Mouse (Mus musculus) midbrain, embryonic 13.5 days (tissue): ENCODE results near the gene Cipc. TPM values are rescaled to one million over a fixed set of nuclear protein-coding genes. Genes with fewer than 3 reads are reported as not detected.
A peak's percentile ranks its signal among the peaks of the same experiment; 100 is the strongest.

Experiments used
- ATAC-seq: fragments of 200-750 bp; cut with Nextera tagmentation; 2 replicates; pipeline ENCODE4 v1.8.0; 2017; ENCODE audit warnings: mild to moderate bottlenecking, moderate TSS enrichment, moderate library complexity
- H3K27ac ChIP-seq: fragments of 300-500 bp; sonication (generic); 2 replicates; pipeline ENCODE4 v1.5.1; 2015; ENCODE audit warnings: inconsistent platforms, mild to moderate bottlenecking, moderate library complexity
- H3K27me3 ChIP-seq: fragments of 300-500 bp; sonication (generic); 2 replicates; pipeline ENCODE4 v1.6.1; 2015; ENCODE audit warnings: mild to moderate bottlenecking, inconsistent platforms
- H3K36me3 ChIP-seq: fragments of 300-500 bp; sonication (generic); 2 replicates; pipeline ENCODE4 v1.6.1; 2015; ENCODE audit warnings: mild to moderate bottlenecking, inconsistent platforms
- H3K4me1 ChIP-seq: fragments of 300-500 bp; sonication (generic); replicated peaks from 2 replicates; pipeline ENCODE4 v1.6.1; 2015; ENCODE audit warnings: inconsistent platforms
- H3K4me2 ChIP-seq: fragments of 300-500 bp; sonication (generic); replicated peaks from 2 replicates; pipeline ENCODE4 v1.6.1; 2015; ENCODE audit warnings: moderate library complexity, mild to moderate bottlenecking, inconsistent platforms
- H3K4me3 ChIP-seq: fragments of 300-500 bp; sonication (generic); replicated peaks from 2 replicates; pipeline ENCODE4 v1.5.1; 2015; ENCODE audit warnings: mild to moderate bottlenecking, inconsistent platforms
- H3K9ac ChIP-seq: fragments of 300-500 bp; sonication (generic); replicated peaks from 2 replicates; pipeline ENCODE4 v1.6.1; 2015; ENCODE audit warnings: mild to moderate bottlenecking, inconsistent platforms
- H3K9me3 ChIP-seq: fragments of 300-500 bp; sonication (generic); 2 replicates; pipeline ENCODE4 v1.6.1; 2016; ENCODE audit warnings: mild to moderate bottlenecking, inconsistent platforms
- WGBS: fragments of 180-500 bp; shearing (Covaris S2); methylation state at CpG from one replicate; pipeline ENCODE4 v1.1.7; 2015; 5-methylcytosine and 5-hydroxymethylcytosine counted together
- polyA plus RNA-seq: library from polyadenylated mRNA; unstranded; fragments of >200 nt; fragmentation: Nextera tagmentation; extraction: Ambion mirVana; gene quantifications from 2 replicates; pipeline ENCODE4 v1.2.1, GENCODE M21; 2015

The Cipc gene
- polyA plus RNA-seq, 1 experiment from 2014 or later: 51.2 TPM

DNA sequence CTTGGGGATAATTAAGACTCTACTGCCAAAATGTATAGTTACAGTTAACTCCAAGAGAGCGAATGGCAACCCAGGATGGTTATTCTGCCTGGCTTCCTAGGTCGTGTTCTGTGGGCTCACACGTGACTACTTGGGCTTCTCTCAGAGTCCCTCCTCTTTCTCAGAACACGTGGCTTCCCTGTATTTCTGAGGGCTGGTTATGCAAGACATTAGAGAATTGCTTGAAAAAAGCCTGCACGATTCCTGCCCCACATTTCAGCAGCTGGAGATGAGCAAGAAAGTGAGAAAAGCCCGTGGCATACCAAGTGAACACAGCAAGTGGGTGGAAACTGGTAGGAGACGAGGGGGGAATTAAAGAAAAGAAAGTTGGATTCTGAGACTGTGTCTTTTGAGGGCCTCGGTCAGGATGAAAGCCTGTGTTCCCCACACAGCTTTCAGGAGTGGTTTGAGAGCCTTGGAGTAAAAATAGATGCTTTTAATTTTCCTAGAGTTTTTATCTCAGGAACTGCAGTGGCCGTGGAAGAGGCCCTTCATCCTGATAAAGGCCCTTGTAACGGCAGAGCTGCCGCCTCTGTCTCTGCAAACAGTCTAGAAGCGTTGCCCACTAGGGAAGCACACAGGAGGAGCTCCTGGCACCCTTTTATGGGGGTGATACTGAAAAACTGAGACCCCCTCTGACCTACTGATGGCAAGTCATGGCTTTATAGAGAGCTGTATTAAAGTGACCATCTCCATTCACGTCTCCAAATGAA lies 21.8 kb downstream of the Cipc start:
- no peaks in the 10 kb centered on the region for H3K9me3 ChIP-seq
- no peaks in the 10 kb centered on the region for H3K27me3 ChIP-seq
- H3K4me1 ChIP-seq: peaks cover 19% of the 10 kb centered on the region
- WGBS: 66% methylated on average over 13 of the region's 13 CpGs
- no peak overlapping the region for H3K9ac ChIP-seq
- 0 out of 2 replicates have a peak overlapping the region, but pooled peaks have one; percentile 25 for H3K27ac ChIP-seq
- no peak overlapping the region for H3K4me3 ChIP-seq
- ATAC-seq: no peak
- no peak overlapping the region for H3K4me2 ChIP-seq
- H3K36me3 ChIP-seq: peaks cover 16% of the 10 kb centered on the region

DNA sequence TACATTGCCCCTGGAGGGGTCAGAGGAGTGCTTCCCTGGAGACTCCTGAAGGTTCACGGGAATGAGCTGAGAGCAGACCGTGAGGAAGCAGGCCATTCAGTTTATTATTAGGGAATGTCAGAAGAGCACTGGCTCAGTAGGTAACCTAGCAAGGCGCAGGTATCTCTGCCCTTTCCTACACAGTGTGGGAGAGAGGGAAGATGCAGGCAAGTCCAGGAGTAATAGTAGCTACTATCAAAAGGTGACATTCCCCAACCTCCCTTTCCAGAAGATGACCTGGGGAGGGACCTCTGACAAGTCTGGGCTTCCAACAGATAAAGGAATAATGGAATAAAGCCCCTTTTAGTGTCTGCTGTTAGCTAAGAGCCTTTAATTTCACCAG lies 22.4 kb downstream of the Cipc start:
- no peak overlapping the region for H3K27ac ChIP-seq
- no peak overlapping the region for H3K4me3 ChIP-seq
- no peak overlapping the region for H3K9ac ChIP-seq
- no peak for ATAC-seq
- H3K4me2 ChIP-seq: no peak overlapping the region
- peaks cover 25% of the 10 kb centered on the region for H3K4me1 ChIP-seq
- 54% methylated on average over 3 of the region's 3 CpGs for WGBS
- H3K27me3 ChIP-seq: no peaks in the 10 kb centered on the region
- peaks cover 13% of the 10 kb centered on the region for H3K36me3 ChIP-seq
- H3K9me3 ChIP-seq: no peaks in the 10 kb centered on the region

DNA sequence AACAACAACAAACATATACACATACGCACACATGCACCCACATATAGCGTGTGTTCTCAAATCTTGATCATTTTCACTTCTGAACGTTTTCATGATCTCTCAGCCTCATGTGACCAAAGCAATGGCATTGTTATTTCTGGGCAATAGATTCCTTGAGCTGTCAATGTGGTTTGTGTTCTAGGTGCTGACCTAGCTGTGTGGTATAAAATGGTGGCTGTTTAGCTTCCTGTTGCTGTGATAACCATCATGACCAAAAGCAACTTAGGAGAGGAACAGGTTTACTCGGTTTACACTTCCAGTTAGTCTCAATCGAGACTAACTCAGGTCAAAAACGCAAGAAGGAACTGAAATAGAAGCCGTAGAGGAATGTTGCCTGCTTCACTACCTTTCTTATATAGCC lies 24.2 kb downstream of the Cipc start:
- Histone ChIP-seq H3K4me3 (no peak overlapping the region), H3K27me3 (peaks cover 4% of the 10 kb centered on the region; the same call in 1 of the 2 replicates), H3K36me3 (no peaks in the 10 kb centered on the region), H3K9me3 (no peaks in the 10 kb centered on the region), H3K4me1 (peaks cover 39% of the 10 kb centered on the region), H3K4me2 (no peak overlapping the region), H3K9ac (no peak overlapping the region), H3K27ac (no peak overlapping the region)
- ATAC-seq: no peak
- WGBS: 92% methylated on average over 7 of the region's 7 CpGs

DNA sequence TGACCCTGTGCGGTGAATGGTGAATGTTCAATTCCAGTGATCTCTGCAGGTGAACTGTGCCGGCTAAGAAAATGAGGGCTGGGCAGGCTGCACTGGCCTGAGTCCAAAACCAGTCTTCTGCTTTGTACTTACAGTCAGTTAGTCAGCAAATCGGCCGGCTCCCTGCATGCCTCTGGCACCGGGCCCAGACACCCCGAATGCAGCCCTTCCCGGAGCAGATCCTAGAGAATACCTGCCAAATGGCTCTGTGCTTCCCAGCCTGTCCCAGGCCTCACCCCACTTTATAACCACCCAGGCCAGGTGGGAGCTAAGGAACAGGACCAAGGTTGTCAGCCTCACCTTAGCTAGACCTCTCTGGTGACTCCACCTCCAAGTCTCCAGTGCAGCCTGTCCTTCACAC lies 26.4 kb downstream of the Cipc start:
- 56% methylated on average over 7 of the region's 7 CpGs for WGBS
- H3K27ac ChIP-seq: peak overlapping the region; percentile 56

DNA sequence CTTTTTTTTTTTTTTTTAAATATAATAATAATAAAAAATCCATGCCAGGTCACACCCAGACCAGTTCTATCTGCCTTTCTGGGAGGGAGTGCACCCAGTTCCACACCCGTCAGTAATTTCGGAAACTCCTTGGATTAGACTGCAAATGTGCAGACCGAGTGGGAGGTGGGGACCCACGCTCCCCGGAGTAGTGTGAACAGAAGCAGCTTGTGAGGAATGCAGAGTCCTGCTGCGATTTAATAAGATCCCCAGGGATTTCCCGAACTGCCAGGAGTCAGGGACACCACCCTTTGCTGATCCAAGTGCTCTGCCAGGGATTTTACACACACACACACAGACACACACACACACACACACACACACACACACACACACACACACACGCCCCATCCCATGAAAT lies 26.9 kb downstream of the Cipc start:
- Histone ChIP-seq H3K36me3 (no peaks in the 10 kb centered on the region), H3K27me3 (peaks cover 17% of the 10 kb centered on the region), H3K4me2 (no peak overlapping the region), H3K9me3 (no peaks in the 10 kb centered on the region), H3K9ac (no peak overlapping the region), H3K4me1 (peaks cover 41% of the 10 kb centered on the region), H3K27ac (peak overlapping the region; percentile 75; the same call in 1 of the 2 replicates), H3K4me3 (no peak overlapping the region)
- 27% methylated on average over 8 of the region's 8 CpGs for WGBS
- no peak for ATAC-seq

More for the DNA sequence above, 26.4 kb downstream of the Cipc start:
- peaks cover 12% of the 10 kb centered on the region for H3K27me3 ChIP-seq
- no peak overlapping the region for H3K4me3 ChIP-seq
- no peaks in the 10 kb centered on the region for H3K36me3 ChIP-seq
- H3K4me1 ChIP-seq: peaks cover 45% of the 10 kb centered on the region
- ATAC-seq: no peak
- H3K4me2 ChIP-seq: no peak overlapping the region
- no peaks in the 10 kb centered on the region for H3K9me3 ChIP-seq
- H3K9ac ChIP-seq: no peak overlapping the region

DNA sequence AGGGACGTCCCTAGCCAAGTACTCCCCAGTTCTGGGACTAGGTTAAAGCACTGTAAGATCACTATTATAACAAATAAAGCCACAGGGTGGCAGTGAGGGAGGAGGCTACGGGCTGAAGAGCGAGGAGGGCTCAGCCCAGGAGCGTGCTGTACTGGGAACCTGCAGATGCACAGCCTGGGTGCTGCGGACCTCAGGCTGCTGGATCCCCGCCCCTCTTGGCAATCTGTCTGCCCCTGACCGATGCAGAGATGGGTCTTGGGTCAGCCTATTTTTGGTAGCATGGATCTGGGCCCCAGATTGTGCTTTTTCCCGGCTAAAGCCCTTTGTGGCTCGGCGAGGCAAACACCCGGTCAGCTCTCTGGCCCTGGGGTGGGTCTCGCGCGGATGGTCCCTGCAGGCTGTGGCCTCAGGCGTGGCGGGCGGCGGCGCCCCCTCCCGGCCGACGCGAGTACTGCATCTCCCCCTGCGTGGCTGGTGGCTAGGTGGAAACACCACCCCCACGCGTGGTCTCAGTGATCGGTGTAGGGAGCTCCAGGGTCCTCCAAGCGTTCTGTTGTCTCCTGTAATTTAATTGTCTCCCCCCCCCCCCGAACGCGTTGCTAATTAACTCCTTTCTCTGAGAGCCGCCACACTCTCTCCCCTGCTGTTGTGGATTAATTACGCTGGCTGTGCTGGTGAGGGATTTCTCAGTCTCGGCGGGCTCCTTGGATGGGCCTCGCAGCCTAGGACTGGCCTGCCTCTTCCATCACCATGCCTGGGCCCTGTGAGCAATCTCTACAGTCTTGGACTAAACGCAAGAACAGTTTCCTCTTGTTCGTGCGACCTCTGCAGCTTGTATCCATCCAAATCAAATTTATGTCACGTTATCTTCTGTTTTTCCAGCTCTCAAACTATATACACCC lies 27.8 kb downstream of the Cipc start:
- Histone ChIP-seq H3K4me1 (peaks cover 34% of the 10 kb centered on the region), H3K9me3 (no peaks in the 10 kb centered on the region), H3K27me3 (peaks cover 22% of the 10 kb centered on the region), H3K4me2 (peak overlapping the region; percentile 59), H3K9ac (peak overlapping the region; percentile 59), H3K4me3 (peak overlapping the region; percentile 30), H3K36me3 (no peaks in the 10 kb centered on the region), H3K27ac (peak overlapping the region; percentile 75)
- 5% methylated on average over 40 of the region's 40 CpGs for WGBS
- ATAC-seq: peak; percentile 82

DNA sequence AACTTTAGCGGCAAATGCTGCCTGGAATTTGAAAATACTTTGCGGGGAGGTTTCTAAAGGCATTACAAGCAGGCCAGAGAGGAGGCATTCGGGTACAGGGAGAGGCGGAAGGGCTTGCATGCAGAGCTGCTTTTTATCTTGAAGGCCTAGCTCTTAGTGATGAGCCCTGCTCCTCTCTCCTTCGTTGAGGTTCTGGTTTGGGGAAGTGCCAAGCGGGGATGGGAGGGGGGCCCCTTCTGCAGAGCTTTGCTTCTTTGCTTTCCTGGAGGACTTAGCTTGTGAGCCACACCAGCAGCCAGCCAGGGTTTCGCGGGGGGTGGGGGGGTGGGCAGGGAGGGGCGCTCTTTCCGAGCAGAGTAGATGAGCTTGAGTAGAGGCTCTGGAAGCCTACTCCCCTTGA lies 28.9 kb downstream of the Cipc start:
- WGBS: 50% methylated on average over 10 of the region's 10 CpGs
- peaks cover 33% of the 10 kb centered on the region for H3K27me3 ChIP-seq
- H3K4me3 ChIP-seq: no peak overlapping the region
- H3K4me2 ChIP-seq: no peak overlapping the region
- ATAC-seq: no peak
- H3K9ac ChIP-seq: no peak overlapping the region
- no peaks in the 10 kb centered on the region for H3K9me3 ChIP-seq
- no peak overlapping the region for H3K27ac ChIP-seq
- no peaks in the 10 kb centered on the region for H3K36me3 ChIP-seq
- peaks cover 34% of the 10 kb centered on the region for H3K4me1 ChIP-seq

DNA sequence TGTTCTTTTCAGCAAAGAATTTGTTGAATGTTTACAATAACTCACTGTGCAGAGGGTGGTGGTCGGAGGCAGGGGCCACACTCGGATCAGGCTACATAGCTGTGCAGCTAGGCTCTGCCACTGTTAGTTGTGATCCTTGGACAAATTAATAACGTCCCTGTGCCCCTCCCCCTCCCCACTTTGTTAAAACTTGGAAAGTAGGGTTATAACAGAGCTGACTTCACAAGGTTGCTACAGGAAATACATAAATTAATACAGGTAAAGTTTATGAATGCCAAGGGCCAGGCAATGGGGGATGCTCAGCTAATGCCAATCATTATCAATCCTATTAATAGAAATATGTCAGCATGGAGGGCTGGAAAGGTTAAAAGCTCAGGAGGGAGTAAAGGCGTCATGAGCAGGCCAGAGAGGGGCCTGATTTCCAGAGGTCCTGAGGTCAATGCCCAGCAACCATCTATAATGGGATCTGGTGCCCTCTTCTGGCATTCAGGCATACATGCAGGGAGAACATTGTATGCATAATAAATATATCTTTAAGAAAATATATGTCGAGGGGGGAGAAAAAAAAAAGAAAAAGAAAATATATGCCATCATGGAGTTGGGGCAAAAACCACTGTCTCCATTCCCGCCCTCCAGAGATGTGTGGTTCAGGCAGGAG lies 29.8 kb downstream of the Cipc start:
- no peak for ATAC-seq
- WGBS: 56% methylated on average over 6 of the region's 6 CpGs

DNA sequence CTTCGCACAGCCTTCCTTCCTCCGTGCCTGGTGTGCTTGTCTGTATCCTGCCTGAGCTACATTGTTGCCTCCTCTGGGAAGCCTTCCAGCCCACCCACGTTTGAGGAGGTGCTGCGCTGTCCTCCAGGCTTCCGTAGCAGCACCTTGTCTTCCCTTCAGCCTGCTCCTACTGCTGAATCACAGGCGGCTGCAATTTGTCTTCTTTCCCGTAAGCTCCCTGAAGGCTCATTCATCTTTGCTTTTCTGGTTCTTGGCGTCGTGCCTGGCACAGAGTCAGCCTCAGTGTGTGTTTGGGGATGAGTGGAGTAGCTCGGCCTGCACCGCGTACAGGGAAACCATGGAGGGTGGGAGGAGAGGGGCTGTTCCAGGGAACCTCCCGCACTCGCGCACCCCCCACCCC lies 31.0 kb downstream of the Cipc start:
- Histone ChIP-seq H3K4me1 (peaks cover 33% of the 10 kb centered on the region), H3K27me3 (peaks cover 54% of the 10 kb centered on the region), H3K9me3 (no peaks in the 10 kb centered on the region), H3K27ac (no peak overlapping the region), H3K36me3 (no peaks in the 10 kb centered on the region), H3K9ac (no peak overlapping the region), H3K4me3 (no peak overlapping the region), H3K4me2 (no peak overlapping the region)
- no peak for ATAC-seq
- WGBS: 40% methylated on average over 15 of the region's 15 CpGs

More for the DNA sequence above, 29.8 kb downstream of the Cipc start:
- Histone ChIP-seq H3K36me3 (no peaks in the 10 kb centered on the region), H3K9ac (no peak overlapping the region), H3K9me3 (no peaks in the 10 kb centered on the region), H3K4me3 (no peak overlapping the region), H3K27me3 (peaks cover 42% of the 10 kb centered on the region), H3K27ac (no peak overlapping the region), H3K4me2 (no peak overlapping the region), H3K4me1 (peaks cover 34% of the 10 kb centered on the region)

DNA sequence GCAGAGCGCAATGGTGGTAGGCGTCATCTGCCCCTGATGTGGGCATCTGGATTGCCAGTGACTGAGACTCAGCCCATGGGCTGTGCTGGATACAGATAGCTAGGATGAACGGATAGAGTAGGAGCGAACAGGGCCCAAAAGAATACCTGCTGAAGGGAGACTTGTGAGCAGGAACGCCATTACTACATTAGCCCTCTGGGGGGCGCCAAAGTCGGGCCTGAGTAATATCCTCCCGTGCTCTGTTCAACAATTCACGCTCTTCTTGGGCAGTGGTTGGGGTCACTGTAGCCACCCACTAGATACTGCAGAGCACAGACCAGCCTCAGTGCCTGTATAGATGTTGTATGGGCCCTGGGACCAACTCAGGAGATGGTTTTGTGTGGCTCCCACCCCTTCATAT lies 34.3 kb downstream of the Cipc start:
- Histone ChIP-seq H3K9me3 (no peaks in the 10 kb centered on the region), H3K36me3 (no peaks in the 10 kb centered on the region), H3K4me2 (no peak overlapping the region), H3K9ac (no peak overlapping the region), H3K4me3 (no peak overlapping the region), H3K27me3 (peaks cover 82% of the 10 kb centered on the region), H3K4me1 (peaks cover 19% of the 10 kb centered on the region), H3K27ac (no peak overlapping the region)
- no peak for ATAC-seq
- 32% methylated on average over 9 of the region's 9 CpGs for WGBS

DNA sequence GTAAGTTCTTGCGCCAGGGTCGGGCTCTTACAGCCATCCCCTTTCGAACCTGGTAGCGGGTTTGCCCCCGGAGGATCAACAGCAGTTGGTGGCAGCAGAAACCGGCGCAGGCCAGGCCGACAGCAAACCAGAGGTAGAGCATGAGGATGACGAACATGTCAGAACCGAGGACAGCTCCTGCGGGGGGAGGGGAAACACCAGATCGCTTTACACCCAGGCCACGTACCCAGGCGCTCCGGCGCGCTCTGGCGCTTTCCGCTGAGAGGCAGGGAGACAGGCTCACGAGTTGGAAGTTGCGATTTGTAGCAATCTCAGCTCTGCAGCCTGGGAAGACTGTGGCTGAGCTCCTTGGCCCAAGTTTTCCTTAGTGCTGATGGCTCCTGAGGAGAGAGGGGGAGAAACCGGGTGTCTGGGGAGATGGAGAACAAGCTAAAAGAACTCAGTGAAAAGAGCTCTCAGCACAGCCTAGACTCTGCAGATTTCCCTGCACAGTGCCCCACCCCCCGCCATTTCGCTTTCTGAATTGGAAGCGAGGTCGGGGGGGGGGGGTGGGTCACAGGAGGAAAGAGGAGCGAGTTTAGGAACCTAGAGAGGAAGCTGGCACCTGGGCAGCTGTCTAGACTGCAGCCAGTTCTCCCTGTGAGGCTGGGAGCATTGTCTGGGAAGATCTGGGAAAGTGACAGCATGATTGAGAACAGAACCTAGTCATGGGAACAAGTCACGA lies 36.8 kb downstream of the Cipc start:
- H3K4me1 ChIP-seq: peaks cover 13% of the 10 kb centered on the region
- ATAC-seq: peak; percentile 68
- H3K9ac ChIP-seq: no peak overlapping the region; the same call in 1 of the 2 replicates
- no peaks in the 10 kb centered on the region for H3K36me3 ChIP-seq
- peaks cover 95% of the 10 kb centered on the region for H3K27me3 ChIP-seq
- no peaks in the 10 kb centered on the region for H3K9me3 ChIP-seq
- peak overlapping the region; percentile 17 for H3K4me3 ChIP-seq
- 3% methylated on average over 28 of the region's 28 CpGs for WGBS
- no peak overlapping the region for H3K27ac ChIP-seq
- peak overlapping the region; percentile 53 for H3K4me2 ChIP-seq
